Mouse (Mus musculus): ENCODE measurements around the gene Nucks1.
"Not testable (repeated sequence)": the region's sequence is repeated elsewhere in the genome, so short reads cannot be mapped to it uniquely, and the experiment has no call there.

Nucks1 gene

DNA sequence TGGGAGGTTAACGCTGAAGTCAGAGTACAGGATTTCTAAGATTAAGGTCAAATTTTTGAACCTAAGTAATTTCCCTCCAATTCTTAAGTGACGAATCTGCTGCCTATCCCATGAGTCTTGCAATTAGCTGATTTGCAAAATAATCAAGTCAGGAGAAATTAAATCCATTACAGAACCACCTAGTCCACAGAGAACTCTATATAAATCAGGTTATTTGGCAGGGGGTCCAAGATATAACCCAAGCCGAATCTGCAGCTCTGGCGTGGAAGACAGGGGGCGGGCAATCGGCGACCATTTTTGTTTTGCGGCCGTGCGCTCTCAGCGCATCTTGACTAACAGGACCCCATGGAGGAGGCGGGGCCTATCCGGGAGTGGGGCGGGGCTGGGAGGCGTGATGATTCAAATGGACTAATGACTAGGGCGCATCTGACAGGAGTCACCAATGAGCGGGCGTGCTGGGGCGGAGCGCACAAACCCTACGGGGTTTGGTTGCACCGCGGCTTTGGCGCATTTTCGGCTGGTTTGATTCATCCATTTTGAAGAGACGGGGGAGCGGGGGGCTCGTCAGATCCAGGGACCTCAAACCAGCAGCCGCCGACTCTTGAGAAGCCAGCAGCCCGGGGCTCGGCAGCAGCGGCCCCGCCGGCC is at the start of gene Nucks1:
Nucks1 (plus strand) TSS at position 534 of the 648 bp plus-strand sequence.
- peak; percentile 99 to 100 for DNase-seq (ENCODE audit: low spot score in 2 of 2)

DNA sequence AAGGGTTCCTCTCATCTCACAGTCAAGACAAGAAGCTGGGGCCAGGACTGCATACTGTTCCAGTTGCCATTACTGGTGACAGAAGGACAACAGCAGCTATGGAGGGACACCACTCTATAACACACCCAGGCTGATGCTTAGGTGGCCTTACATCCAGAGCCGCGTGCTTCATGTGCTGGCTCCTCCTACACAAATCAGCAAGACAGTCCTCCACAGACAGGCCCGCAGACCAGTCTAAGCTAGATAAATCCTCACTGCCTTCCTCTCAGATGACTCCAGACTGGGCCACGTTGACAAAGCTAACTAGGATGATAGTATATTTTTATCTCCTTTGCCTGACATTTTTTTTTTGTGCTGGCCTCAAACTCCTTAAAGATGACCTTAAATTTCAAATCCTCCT is 48.5 kb upstream of the Nucks1 start:
- no peak for DNase-seq (ENCODE audit: low spot score in 2 of 2)

DNA sequence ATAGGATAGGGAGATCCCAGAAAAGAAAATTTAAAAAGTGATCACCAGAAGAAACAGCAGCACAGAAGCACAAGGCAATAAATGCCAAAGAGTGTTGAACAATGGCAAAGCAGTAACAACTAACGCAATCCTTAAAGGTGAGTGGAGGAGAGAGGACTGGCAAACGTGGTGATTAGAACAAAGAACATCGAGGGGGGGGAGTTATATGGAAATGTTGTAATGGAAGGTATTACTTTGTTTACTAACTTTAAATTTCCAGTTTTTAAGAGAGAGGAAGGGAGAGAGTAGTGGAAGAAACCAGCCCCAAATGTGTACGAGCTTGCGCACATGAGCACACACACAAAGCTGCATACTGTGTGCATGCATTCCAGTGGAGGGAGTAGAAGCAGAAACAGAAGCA is 44.7 kb upstream of the Nucks1 start:
- DNase-seq (ENCODE audit: low spot score in 2 of 2) = no peak

DNA sequence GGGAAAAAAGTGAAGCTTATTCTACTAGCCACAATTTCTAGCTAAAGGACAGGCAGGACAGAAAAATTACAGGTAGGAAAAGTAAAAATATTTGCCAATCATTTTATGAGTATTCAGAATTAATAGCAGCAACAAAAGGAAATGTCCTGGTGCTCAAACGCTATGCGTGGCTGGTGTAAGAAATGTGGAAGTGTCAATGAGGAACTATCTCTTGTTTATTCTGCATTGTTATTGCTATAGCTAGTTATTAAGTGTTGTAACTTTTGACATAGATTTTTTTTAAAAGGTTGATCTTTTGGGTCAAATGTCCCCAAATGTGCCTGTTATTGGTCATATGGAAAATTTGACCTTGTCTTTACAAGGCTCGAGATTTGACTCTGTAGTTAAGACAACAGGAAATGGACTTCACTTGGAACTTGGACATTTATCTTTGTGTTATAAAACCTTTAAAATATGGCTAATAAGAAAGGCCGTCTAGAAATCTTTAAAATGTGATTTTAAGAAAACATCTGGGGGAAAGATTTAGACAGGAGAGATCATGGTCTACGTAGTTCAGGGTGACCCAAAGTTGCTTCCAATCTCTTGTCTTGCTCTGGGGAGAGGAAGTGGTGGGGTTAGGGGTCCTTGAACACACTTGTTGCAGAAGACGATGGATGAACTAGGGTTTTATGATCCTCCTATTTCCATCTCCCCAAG is 43.9 kb upstream of the Nucks1 start:
- DNase-seq (ENCODE audit: low spot score in 2 of 2) = no peak

GRCm38 (mm10) chr1:131867093-131867945 is 43.0 kb upstream of the Nucks1 start, which contains the start of gene Rab29:
Rab29 (plus strand) TSS chr1:131867224.
- peak; percentile 95 to 96 for DNase-seq (ENCODE audit: low spot score in 2 of 2)

- DNase-seq (ENCODE audit: low spot score in 2 of 2) = no peak
These were observed 42.4 kb upstream of the Nucks1 start for GRCm38 (mm10) chr1:131867946-131868290.

DNA sequence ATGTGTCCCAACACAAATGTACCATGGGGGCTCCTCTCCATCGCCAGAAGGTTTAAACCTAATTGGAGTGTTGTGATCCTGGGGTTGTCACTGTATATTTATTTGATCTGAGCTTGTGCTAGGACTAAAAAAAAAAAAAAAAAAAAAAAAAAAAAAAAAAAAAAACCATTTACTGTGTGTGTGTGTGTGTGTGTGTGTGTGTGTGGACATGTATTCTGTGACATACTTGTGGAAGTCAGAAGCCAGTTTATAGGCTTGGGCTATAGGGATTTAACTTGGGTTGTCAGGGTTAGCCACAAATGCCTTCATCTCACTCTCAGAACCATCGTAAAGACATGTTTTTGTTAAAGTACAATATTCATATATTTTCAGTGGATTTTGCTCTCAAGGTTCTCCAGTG is 40.8 kb upstream of the Nucks1 start:
- DNase-seq (ENCODE audit: low spot score in 2 of 2) = no peak

- no peak for DNase-seq (ENCODE audit: low spot score in 2 of 2)
These were observed 37.5 kb upstream of the Nucks1 start for GRCm38 (mm10) chr1:131872856-131873255.

- DNase-seq (ENCODE audit: low spot score in 2 of 2) = no peak
These were observed 30.5 kb upstream of the Nucks1 start for GRCm38 (mm10) chr1:131879816-131880215.

DNA sequence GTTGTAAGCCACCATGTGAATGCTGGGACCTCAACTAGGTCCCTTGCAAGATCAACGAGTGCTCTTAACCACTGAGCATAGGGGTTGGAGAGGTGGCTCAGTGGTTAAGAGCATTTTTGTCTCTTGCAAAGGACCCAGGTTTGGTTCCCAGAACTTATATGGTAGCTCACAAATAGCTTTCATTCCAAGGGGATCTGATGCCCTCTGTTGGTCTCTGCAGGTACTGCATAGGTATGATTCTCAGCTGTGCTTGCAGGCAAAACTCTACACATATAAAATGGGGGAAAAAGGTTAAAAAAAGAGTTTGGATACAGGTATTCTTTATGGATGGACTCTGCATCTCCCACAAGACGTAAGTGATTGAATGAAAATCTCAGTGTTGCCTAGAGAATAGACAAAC is 27.5 kb upstream of the Nucks1 start:
- DNase-seq (ENCODE audit: low spot score in 2 of 2) = peak in 1 of 2 experiments; percentile 28

GRCm38 (mm10) chr1:131886173-131886572 is 24.2 kb upstream of the Nucks1 start:
- no peak for DNase-seq (ENCODE audit: low spot score in 2 of 2)

DNA sequence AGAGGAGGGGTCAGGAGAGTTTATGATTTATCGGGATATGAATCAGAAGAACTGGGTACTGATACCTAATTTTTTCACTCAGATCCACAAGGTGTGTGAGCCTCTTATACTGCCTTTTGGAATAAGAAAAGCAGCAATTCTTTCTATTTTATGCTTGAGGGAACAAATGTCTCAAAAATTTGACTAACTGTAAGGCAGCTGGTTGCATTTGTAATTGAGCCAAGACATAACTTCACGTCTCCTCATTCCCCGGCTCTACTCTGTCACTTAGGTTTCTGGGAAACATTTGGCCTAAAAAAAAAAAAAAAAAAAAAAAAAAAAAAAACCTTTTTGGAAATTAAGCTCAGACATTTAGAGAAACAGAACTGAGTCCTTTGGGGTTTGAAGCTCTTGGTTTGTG is 23.7 kb upstream of the Nucks1 start:
- no peak for DNase-seq (ENCODE audit: low spot score in 2 of 2)

DNA sequence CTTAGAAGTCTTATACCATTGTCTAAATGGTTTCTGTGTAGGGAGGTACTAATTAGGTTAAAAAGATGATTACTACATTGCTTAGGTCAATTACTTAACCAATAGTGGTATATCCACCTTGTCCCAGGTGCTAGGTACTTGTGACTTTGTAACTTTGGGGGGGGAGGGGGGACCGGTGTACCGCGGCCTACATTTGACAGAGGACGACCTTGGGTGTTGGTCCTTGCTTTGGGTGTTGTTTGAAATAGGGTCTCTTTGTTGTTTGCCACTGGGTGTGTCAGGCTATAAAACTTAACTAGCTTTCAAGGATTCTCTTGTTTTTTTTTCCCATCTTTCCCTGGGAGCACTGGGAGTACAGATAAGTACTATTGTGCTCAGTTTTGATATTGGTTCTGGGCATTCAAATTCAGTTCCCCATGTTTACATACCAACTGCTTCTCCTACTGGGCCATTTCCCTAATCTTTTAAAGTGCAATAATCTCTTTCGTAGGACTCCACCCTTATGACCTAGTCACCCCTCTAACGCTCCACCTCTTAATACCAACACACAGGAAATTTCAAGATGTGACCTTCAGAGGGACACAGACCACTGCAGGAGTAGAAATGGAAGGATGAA is 20.2 kb upstream of the Nucks1 start:
- no peak for DNase-seq (ENCODE audit: low spot score in 2 of 2)

- no peak for DNase-seq (ENCODE audit: low spot score in 2 of 2)
These were observed 18.9 kb upstream of the Nucks1 start for GRCm38 (mm10) chr1:131891436-131891835.

DNA sequence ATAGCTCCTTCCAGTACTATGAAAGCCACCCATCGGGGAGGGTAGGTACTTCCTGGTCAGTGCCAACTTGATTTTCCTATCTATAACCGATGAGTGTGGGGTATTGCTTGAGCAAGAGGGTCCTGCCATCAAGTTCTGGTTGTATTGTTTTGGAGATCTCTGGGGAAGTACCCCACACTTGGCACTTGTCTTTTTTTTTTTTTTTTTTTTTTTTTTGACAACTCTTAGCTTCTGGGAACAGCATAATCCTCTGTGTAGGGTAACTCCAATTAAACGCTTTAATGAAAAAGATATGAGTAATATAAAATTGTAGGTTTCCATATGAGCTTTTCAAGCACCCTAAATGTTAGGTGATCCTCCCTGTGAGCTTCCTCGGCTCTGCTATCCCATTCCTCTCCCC is 7.7 kb upstream of the Nucks1 start:
- DNase-seq (ENCODE audit: low spot score in 2 of 2) = no peak

- DNase-seq (ENCODE audit: low spot score in 2 of 2) = no peak
These were observed 7.1 kb upstream of the Nucks1 start for GRCm38 (mm10) chr1:131903251-131903650.

DNA sequence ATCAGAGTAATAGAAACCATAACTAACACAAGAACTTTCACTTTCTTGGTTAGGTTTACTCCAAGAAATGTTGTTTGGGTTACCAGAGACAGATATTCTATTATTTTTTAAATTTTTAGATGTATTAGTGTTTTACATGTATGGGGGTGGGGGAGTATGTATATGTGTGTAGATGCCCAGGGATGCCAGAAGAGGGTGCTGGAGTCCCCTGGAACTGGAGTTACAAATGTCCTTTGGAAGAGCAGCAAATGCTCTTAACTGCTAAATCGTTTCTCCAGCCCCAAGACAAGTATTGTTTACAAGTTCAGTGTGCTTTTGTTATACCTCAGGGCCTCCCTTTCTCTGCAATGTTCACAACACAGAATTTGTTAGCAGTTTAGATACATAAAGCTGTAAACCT is 4.8 kb upstream of the Nucks1 start:
- no peak for DNase-seq (ENCODE audit: low spot score in 2 of 2)

DNA sequence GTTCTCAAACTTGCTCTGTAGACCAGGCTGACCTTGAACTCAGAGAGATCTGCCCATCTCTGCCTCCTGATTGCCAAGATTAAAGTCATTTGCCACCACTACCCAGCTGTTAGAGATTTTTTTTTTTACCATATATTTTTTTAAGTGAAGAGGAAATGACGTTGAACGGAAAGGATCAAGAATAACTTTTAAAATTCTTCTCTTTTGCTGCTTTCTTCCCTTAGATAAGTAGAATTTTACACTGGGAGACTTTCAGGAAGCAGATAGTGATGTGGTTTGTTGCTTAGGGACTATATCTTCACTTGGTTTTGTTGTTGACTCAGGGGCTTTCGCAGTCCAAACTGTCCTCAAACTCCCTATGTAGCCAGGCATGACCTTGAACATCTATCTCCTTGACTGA is 1.9 kb upstream of the Nucks1 start:
- no peak for DNase-seq (ENCODE audit: low spot score in 2 of 2)

GRCm38 (mm10) chr1:131909236-131909635 is 1.1 kb upstream of the Nucks1 start:
- not testable (repeated sequence) for DNase-seq (ENCODE audit: low spot score in 2 of 2)

DNA sequence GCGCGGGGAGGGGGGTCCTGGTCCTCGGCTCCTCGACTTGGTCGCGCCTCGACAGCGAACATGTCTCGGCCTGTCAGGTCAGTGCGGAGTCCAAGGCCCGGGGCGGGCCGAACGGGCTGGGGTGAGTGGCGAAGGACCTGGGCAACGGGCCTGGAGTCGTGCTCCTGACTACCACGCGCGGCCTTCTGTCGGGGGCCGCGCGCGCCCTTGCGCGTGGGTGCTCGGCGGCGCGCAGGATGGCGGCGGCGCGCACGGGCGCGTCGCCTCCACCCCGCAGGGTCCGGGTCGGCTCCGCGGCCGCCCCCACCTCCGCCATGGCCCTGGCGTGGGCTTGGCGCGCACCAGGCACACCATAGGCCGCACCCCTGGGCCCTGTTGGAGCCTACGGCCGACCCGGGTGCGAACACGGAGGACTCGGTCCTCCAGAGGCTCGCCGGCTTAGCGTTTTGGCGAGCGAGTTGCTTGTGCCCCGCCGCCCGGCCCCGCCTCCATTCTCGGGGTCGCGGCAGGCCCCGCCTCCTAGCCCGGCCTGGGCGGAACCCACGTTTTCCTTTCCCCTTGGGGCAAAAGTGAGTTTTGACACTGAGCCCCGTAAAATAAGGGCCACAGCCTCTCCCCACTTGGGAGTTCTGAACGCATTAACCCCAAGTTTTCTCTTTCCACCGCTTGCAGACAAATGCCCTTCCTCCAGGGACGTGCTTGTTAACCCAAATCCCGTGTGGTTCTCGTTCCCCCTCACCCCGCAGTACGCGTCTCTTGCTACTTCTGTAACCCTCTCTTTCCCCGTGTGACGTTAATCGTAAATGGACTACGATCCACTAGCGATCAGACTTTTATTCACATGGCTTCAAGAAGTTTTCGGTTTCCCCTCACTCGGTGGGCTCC is 582 bp downstream of the Nucks1 start:
- peak; percentile 76 to 78 for DNase-seq (ENCODE audit: low spot score in 2 of 2)

- no peak for DNase-seq (ENCODE audit: low spot score in 2 of 2)
These were observed 7.3 kb downstream of the Nucks1 start for GRCm38 (mm10) chr1:131917634-131918033.
